Mouse (Mus musculus) WW6 (cell line): ENCODE measurements at regions not wholly inside any gene's neighbourhood (a gene's known extent, or its start where the extent isn't known, plus 50 kb on each side); places are given as distances from the start of the nearest gene placed in this dataset.

Source experiments
- DNase-seq: peaks from one replicate; pipeline ENCODE4 v3.0.0-alpha.2; 2013; ENCODE audit warnings: low read depth, low spot score

- no peak for DNase-seq
Observed at GRCm38 (mm10) chr1:137010240-137010926, 50.1 kb upstream of the Nr5a2 start.
